In genomic region chr13:22317366-22317765, GRCm38 (mm10) we compare ENCODE assay signal across 51 mouse cellular contexts. TPM values are rescaled to one million over a fixed set of nuclear protein-coding genes. Genes with fewer than 3 reads are reported as not detected.
"Had no signal": no experiment of that assay in that cellular context is flagged by ENCODE, and none has a peak within 500 bp of the region (broad histone marks: within the 10 kb centered on the region; RNA-seq: fewer than 3 reads in every experiment).

No protein-coding gene starts in this region.

- H3K9ac ChIP-seq: heart, embryonic 12.5 days; heart, embryonic 13.5 days; heart, embryonic 15.5 days; hindbrain, embryonic 12.5 days; hindbrain, embryonic 13.5 days; hindbrain, embryonic 14.5 days; hindbrain, embryonic 15.5 days; intestine, embryonic 15.5 days; kidney, embryonic 15.5 days had no signal

- H3K4me1 ChIP-seq: heart, embryonic 10.5 days; heart, embryonic 12.5 days; heart, embryonic 13.5 days; heart, embryonic 15.5 days; hindbrain, embryonic 10.5 days; hindbrain, embryonic 12.5 days; hindbrain, embryonic 13.5 days; hindbrain, embryonic 15.5 days; intestine, embryonic 15.5 days; kidney, embryonic 15.5 days had no signal

- DNase-seq: heart, postnatal 10 days; heart, postnatal 14 days; heart, postnatal 36 days; heart, postnatal 4 days; kidney, adult 11 months; kidney, adult 18-20 months; kidney, adult 2 months; kidney, adult 8-10 months; kidney, adult 9 months; kidney, postnatal 10 days; kidney, postnatal 25 days; kidney, postnatal 36 days; kidney, postnatal 4 days; layer of hippocampus, adult 9-11 months; layer of hippocampus, postnatal 36 days had no signal

- ATAC-seq: hindbrain, embryonic 16.5 days; hindbrain, postnatal 0 days; inflammation-experienced regulatory T-cells, adult 6 months; intestine, embryonic 15.5 days; intestine, embryonic 16.5 days; intestine, postnatal 0 days had no signal

- H3K4me3 ChIP-seq: heart, embryonic 10.5 days; heart, embryonic 12.5 days; heart, embryonic 13.5 days; heart, embryonic 15.5 days; hindbrain, embryonic 10.5 days; hindbrain, embryonic 12.5 days; hindbrain, embryonic 13.5 days; hindbrain, embryonic 15.5 days; intestine, embryonic 15.5 days; kidney, embryonic 15.5 days; layer of hippocampus, adult 2 months; left cerebral cortex, adult 2 months had no signal

- H3K9me3 ChIP-seq: heart, embryonic 10.5 days; heart, embryonic 12.5 days; heart, embryonic 13.5 days; heart, embryonic 15.5 days; hindbrain, embryonic 10.5 days; hindbrain, embryonic 12.5 days; hindbrain, embryonic 13.5 days; hindbrain, embryonic 15.5 days; intestine, embryonic 15.5 days; kidney, embryonic 15.5 days had no signal

- H3K4me2 ChIP-seq: heart, embryonic 12.5 days; heart, embryonic 13.5 days; heart, embryonic 15.5 days; hindbrain, embryonic 12.5 days; hindbrain, embryonic 13.5 days; hindbrain, embryonic 14.5 days; hindbrain, embryonic 15.5 days; intestine, embryonic 15.5 days; kidney, embryonic 15.5 days had no signal

- H3K36me3 ChIP-seq: heart, embryonic 10.5 days; heart, embryonic 12.5 days; heart, embryonic 13.5 days; heart, embryonic 15.5 days; hindbrain, embryonic 10.5 days; hindbrain, embryonic 12.5 days; hindbrain, embryonic 13.5 days; hindbrain, embryonic 15.5 days; intestine, embryonic 15.5 days; kidney, embryonic 15.5 days had no signal

- H3K27me3 ChIP-seq: heart, embryonic 12.5 days; heart, embryonic 13.5 days; heart, embryonic 15.5 days; hindbrain, embryonic 12.5 days; hindbrain, embryonic 13.5 days; hindbrain, embryonic 15.5 days; intestine, embryonic 15.5 days; kidney, embryonic 15.5 days had no signal

- H3K27ac ChIP-seq: heart, embryonic 10.5 days; heart, embryonic 13.5 days; heart, embryonic 15.5 days; hindbrain, embryonic 10.5 days; hindbrain, embryonic 12.5 days; hindbrain, embryonic 13.5 days; hindbrain, embryonic 14.5 days; hindbrain, embryonic 15.5 days; hindbrain, postnatal 0 days; intestine, embryonic 15.5 days; kidney, embryonic 15.5 days; kidney, postnatal 0 days; layer of hippocampus, adult 2 months; left cerebral cortex, adult 2 months had no signal

RNA-seq across cellular contexts. Expression of gene Vmn1r197, which starts 7.0 kb away (rescaled TPM):
- total RNA-seq: heart, postnatal 10 days; heart, postnatal 14 days; heart, postnatal 25 days; heart, postnatal 36 days; heart, postnatal 4 days; hematopoietic stem cell, adult 5-6 weeks; hindbrain, postnatal 0 days; layer of hippocampus, adult 18-20 months; layer of hippocampus, adult 2 months; layer of hippocampus, adult 8-10 months; layer of hippocampus, postnatal 10 days; layer of hippocampus, postnatal 14 days; layer of hippocampus, postnatal 25 days; layer of hippocampus, postnatal 36 days; left cerebral cortex, adult 18-20 months; left cerebral cortex, adult 2 months had no signal
- polyA plus RNA-seq: heart, embryonic 10.5 days; heart, embryonic 12.5 days; heart, embryonic 13.5 days; heart, embryonic 14.5 days; heart, embryonic 15.5 days; heart, embryonic 16.5 days; heart, postnatal 0 days; hindbrain, embryonic 10.5 days; hindbrain, embryonic 11.5 days; hindbrain, embryonic 12.5 days; hindbrain, embryonic 13.5 days; hindbrain, embryonic 14.5 days; hindbrain, embryonic 15.5 days; hindbrain, embryonic 16.5 days; hindbrain, postnatal 0 days; intestine, embryonic 14.5 days; intestine, embryonic 15.5 days; intestine, embryonic 16.5 days; intestine, postnatal 0 days; kidney, adult 2 months; kidney, embryonic 14.5 days; kidney, embryonic 15.5 days; kidney, embryonic 16.5 days; kidney, postnatal 0 days; large intestine, adult 2 months had no signal

RNA-seq across cellular contexts. Expression of gene Vmn1r196, which starts 27.6 kb away (rescaled TPM):
- total RNA-seq: heart, postnatal 10 days; heart, postnatal 14 days; heart, postnatal 25 days; heart, postnatal 36 days; heart, postnatal 4 days; hematopoietic stem cell, adult 5-6 weeks; hindbrain, postnatal 0 days; layer of hippocampus, adult 18-20 months; layer of hippocampus, adult 2 months; layer of hippocampus, adult 8-10 months; layer of hippocampus, postnatal 10 days; layer of hippocampus, postnatal 14 days; layer of hippocampus, postnatal 25 days; layer of hippocampus, postnatal 36 days; left cerebral cortex, adult 18-20 months; left cerebral cortex, adult 2 months; left cerebral cortex, adult 8-10 months had no signal
- polyA plus RNA-seq: heart, embryonic 10.5 days; heart, embryonic 12.5 days; heart, embryonic 13.5 days; heart, embryonic 14.5 days; heart, embryonic 15.5 days; heart, embryonic 16.5 days; heart, postnatal 0 days; hindbrain, embryonic 10.5 days; hindbrain, embryonic 11.5 days; hindbrain, embryonic 12.5 days; hindbrain, embryonic 13.5 days; hindbrain, embryonic 14.5 days; hindbrain, embryonic 15.5 days; hindbrain, embryonic 16.5 days; hindbrain, postnatal 0 days; inflammation-experienced regulatory T-cells, adult 6 months; intestine, embryonic 14.5 days; intestine, embryonic 15.5 days; intestine, embryonic 16.5 days; intestine, postnatal 0 days; kidney, adult 2 months; kidney, embryonic 14.5 days; kidney, embryonic 15.5 days; kidney, embryonic 16.5 days; kidney, postnatal 0 days; large intestine, adult 2 months had no signal

RNA-seq across cellular contexts. Expression of gene Vmn1r198, which starts 32.8 kb away (rescaled TPM):
- total RNA-seq: heart, postnatal 10 days; heart, postnatal 14 days; heart, postnatal 25 days; heart, postnatal 36 days; heart, postnatal 4 days; hematopoietic stem cell, adult 5-6 weeks; hindbrain, postnatal 0 days; layer of hippocampus, adult 18-20 months; layer of hippocampus, adult 2 months; layer of hippocampus, adult 8-10 months; layer of hippocampus, postnatal 10 days; layer of hippocampus, postnatal 14 days; layer of hippocampus, postnatal 25 days; layer of hippocampus, postnatal 36 days; left cerebral cortex, adult 18-20 months; left cerebral cortex, adult 2 months; left cerebral cortex, adult 8-10 months had no signal
- polyA plus RNA-seq: heart, embryonic 10.5 days; heart, embryonic 12.5 days; heart, embryonic 13.5 days; heart, embryonic 14.5 days; heart, embryonic 15.5 days; heart, embryonic 16.5 days; heart, postnatal 0 days; hindbrain, embryonic 10.5 days; hindbrain, embryonic 11.5 days; hindbrain, embryonic 12.5 days; hindbrain, embryonic 13.5 days; hindbrain, embryonic 14.5 days; hindbrain, embryonic 15.5 days; hindbrain, embryonic 16.5 days; hindbrain, postnatal 0 days; inflammation-experienced regulatory T-cells, adult 6 months; intestine, embryonic 14.5 days; intestine, embryonic 15.5 days; intestine, embryonic 16.5 days; intestine, postnatal 0 days; kidney, adult 2 months; kidney, embryonic 14.5 days; kidney, embryonic 15.5 days; kidney, embryonic 16.5 days; kidney, postnatal 0 days had no signal

RNA-seq across cellular contexts. Expression of gene Vmn1r195, which starts 47.0 kb away (rescaled TPM):
- total RNA-seq: heart, postnatal 10 days; heart, postnatal 14 days; heart, postnatal 25 days; heart, postnatal 36 days; heart, postnatal 4 days; hematopoietic stem cell, adult 5-6 weeks; hindbrain, postnatal 0 days; layer of hippocampus, adult 18-20 months; layer of hippocampus, adult 2 months; layer of hippocampus, adult 8-10 months; layer of hippocampus, postnatal 10 days; layer of hippocampus, postnatal 14 days; layer of hippocampus, postnatal 25 days; layer of hippocampus, postnatal 36 days; left cerebral cortex, adult 18-20 months; left cerebral cortex, adult 2 months; left cerebral cortex, adult 8-10 months had no signal
- polyA plus RNA-seq: heart, embryonic 10.5 days; heart, embryonic 12.5 days; heart, embryonic 13.5 days; heart, embryonic 14.5 days; heart, embryonic 15.5 days; heart, embryonic 16.5 days; heart, postnatal 0 days; hindbrain, embryonic 10.5 days; hindbrain, embryonic 11.5 days; hindbrain, embryonic 12.5 days; hindbrain, embryonic 13.5 days; hindbrain, embryonic 14.5 days; hindbrain, embryonic 15.5 days; hindbrain, embryonic 16.5 days; hindbrain, postnatal 0 days; inflammation-experienced regulatory T-cells, adult 6 months; intestine, embryonic 14.5 days; intestine, embryonic 15.5 days; intestine, embryonic 16.5 days; intestine, postnatal 0 days; kidney, adult 2 months; kidney, embryonic 14.5 days; kidney, embryonic 15.5 days; kidney, embryonic 16.5 days; kidney, postnatal 0 days; large intestine, adult 2 months had no signal
